Mouse (Mus musculus) embryonic facial prominence, embryonic 14.5 days (tissue): ENCODE data around the gene Zfp30. TPM values are rescaled to one million over a fixed set of nuclear protein-coding genes. Genes with fewer than 3 reads are reported as not detected.
A peak's percentile ranks its signal among the peaks of the same experiment; 100 is the strongest.

Experiments
- ATAC-seq: fragments of 200-750 bp; cut with Nextera tagmentation; 2 replicates; pipeline ENCODE4 v1.8.0; 2017; ENCODE audit warnings: low read depth, moderate number of reproducible peaks, moderate TSS enrichment
- DNase-seq: peaks from one replicate; pipeline ENCODE4 v3.0.0-alpha.2; 2015; ENCODE audit warnings: low spot score
- H3K27ac ChIP-seq: fragments of 300-500 bp; sonication (generic); replicated peaks from 2 replicates; pipeline ENCODE4 v1.5.1; 2014; ENCODE audit warnings: low read depth, mild to moderate bottlenecking, low read length, moderate library complexity
- H3K27me3 ChIP-seq: fragments of 300-500 bp; sonication (generic); replicated peaks from 2 replicates; pipeline ENCODE4 v1.6.1; 2014; ENCODE audit warnings: low read length; ENCODE audit not compliant: control insufficient read depth, insufficient read depth
- H3K36me3 ChIP-seq: fragments of 300-500 bp; sonication (generic); 2 replicates; pipeline ENCODE4 v1.6.1; 2014; ENCODE audit warnings: low read length, mixed read lengths; ENCODE audit not compliant: control insufficient read depth, insufficient read depth
- H3K4me1 ChIP-seq: fragments of 300-500 bp; sonication (generic); 2 replicates; pipeline ENCODE4 v1.6.1; 2014; ENCODE audit warnings: antibody characterized with exemption, low read length; ENCODE audit not compliant: control insufficient read depth, insufficient read depth
- H3K4me2 ChIP-seq: fragments of 300-500 bp; sonication (generic); 2 replicates; pipeline ENCODE4 v1.6.1; 2014; ENCODE audit warnings: low read depth, mild to moderate bottlenecking, low read length, moderate library complexity, mixed read lengths
- H3K4me3 ChIP-seq: fragments of 300-500 bp; sonication (generic); 2 replicates; pipeline ENCODE4 v1.5.1; 2014; ENCODE audit warnings: low read depth, mild to moderate bottlenecking, low read length
- H3K9ac ChIP-seq: fragments of 300-500 bp; sonication (generic); 2 replicates; pipeline ENCODE4 v1.6.1; 2014; ENCODE audit warnings: low read depth, mild to moderate bottlenecking, low read length, moderate library complexity, mixed read lengths
- H3K9me3 ChIP-seq: fragments of 300-500 bp; sonication (generic); 2 replicates; pipeline ENCODE4 v1.6.1; 2016; ENCODE audit warnings: low read length; ENCODE audit not compliant: control insufficient read depth
- WGBS: fragments of 180-500 bp; shearing (Covaris S2); extraction: QIAGEN DNeasy Blood & Tissue Kit; methylation state at CpG from one replicate; pipeline ENCODE4 v1.1.7; 2014; 5-methylcytosine and 5-hydroxymethylcytosine counted together
- polyA plus RNA-seq: library from polyadenylated mRNA; unstranded; fragments of >200 nt; fragmentation: Nextera tagmentation; extraction: Ambion mirVana; gene quantifications from 2 replicates; pipeline ENCODE4 v1.2.1, GENCODE M21; 2014

The Zfp30 gene
- polyA plus RNA-seq, 1 experiment from 2014 or later = 9.4 TPM

DNA sequence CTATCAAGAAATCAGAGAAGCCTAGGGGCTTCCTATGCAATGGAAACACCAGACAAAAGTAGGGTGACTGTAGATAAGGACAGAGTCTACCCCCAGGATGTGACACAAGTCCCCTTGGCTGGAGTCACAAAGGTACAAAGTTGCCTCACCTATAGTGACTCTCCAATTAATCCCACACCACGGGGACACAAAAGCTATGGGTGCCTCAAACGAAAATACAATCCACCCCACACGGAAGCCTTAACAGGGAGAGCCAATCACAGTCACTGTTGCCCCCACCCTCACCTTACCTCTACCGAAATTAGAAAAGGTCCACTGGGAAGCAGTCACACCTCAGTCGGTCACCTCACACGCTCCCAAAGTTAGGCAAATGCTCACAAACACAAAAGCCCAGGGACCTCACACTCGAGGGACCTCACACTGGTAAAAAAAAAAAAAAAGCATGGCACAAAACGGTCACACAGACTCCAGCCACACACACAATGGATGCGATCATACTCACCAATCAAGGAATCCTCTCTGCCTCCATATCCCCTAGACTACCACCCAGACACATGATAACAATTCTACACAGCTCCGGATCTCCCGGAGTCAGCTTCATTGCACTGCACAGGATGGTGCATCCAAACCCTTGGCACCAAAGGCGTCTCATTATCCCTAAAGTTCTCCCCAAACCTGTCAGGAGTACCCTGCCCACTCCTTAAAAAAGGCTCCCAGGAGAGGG is 31.4 kb downstream of the Zfp30 start:
- 0 out of 2 replicates have a peak, but pooled peaks cover 3% of the 10 kb centered on the region for H3K36me3 ChIP-seq
- peak overlapping the region; percentile 76 for H3K9ac ChIP-seq
- no peaks in the 10 kb centered on the region for H3K27me3 ChIP-seq
- H3K4me2 ChIP-seq = peak overlapping the region; percentile 72
- WGBS = 4% methylated on average over 12 of the region's 12 CpGs
- H3K27ac ChIP-seq = peak overlapping the region; percentile 45; the same call in 1 of the 2 replicates
- peaks cover 16% of the 10 kb centered on the region for H3K4me1 ChIP-seq
- DNase-seq (peak; percentile 3), ATAC-seq (0 out of 2 replicates have a peak, but pooled peaks have one; percentile 35)
- no peaks in the 10 kb centered on the region for H3K9me3 ChIP-seq
- H3K4me3 ChIP-seq = peak overlapping the region; percentile 58

DNA sequence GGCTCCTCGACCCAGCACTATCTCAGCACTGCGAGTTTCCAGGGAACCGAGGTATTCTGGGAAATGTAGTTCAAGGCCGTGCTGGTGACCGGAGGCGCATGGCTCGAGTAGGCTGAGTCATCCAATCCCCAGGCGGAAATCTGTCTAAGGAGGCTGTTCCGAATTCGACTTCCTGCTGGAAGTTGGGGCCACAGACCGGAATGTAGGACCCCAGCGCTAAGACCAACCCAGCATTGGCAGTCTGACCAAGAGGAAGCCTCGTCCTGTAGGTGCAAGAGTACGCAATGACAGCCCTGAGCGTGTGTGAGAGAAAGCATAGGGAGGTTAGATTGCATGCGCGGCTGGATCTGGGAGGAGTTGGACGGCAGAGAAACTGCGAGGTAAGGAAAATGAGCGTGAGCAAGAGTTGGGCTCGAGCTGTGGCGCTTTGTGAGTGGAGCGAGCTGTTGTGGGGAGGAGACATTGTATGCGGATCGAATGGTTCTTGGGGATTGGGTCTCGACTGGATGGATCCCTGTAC is 32.2 kb downstream of the Zfp30 start, which contains the start of gene Zfp790:
Zfp790 (plus strand) TSS at position 205 of the 520 bp plus-strand sequence.
- under 1% methylated on average over 26 of the region's 26 CpGs for WGBS
- Histone ChIP-seq H3K4me1 (peaks cover 16% of the 10 kb centered on the region), H3K9me3 (no peaks in the 10 kb centered on the region), H3K9ac (peak within 1 kb of the TSS; percentile 76), H3K27ac (peak within 1 kb of the TSS; percentile 89), H3K36me3 (0 out of 2 replicates have a peak, but pooled peaks cover 3% of the 10 kb centered on the region), H3K4me3 (peak within 1 kb of the TSS; percentile 58), H3K27me3 (no peaks in the 10 kb centered on the region), H3K4me2 (peak within 1 kb of the TSS; percentile 72)
- ATAC-seq = peak; percentile 97
- DNase-seq = peak; percentile 98

GRCm38 (mm10) chr7:29818619-29819254 is 34.9 kb downstream of the Zfp30 start:
- H3K27ac ChIP-seq = 0 out of 2 replicates have a peak overlapping the region, but pooled peaks have one; percentile 31
- peak overlapping the region; percentile 73 for H3K9ac ChIP-seq
- peak overlapping the region; percentile 63 for H3K4me3 ChIP-seq
- H3K9me3 ChIP-seq = no peaks in the 10 kb centered on the region
- peak overlapping the region; percentile 66 for H3K4me2 ChIP-seq
- peaks cover 25% of the 10 kb centered on the region for H3K36me3 ChIP-seq
- H3K4me1 ChIP-seq = peaks cover 16% of the 10 kb centered on the region
- ATAC-seq (peak; percentile 56; the same call in 1 of the 2 replicates), DNase-seq (peak; percentile 95)
- H3K27me3 ChIP-seq = no peaks in the 10 kb centered on the region
- 6% methylated on average over 12 of the region's 12 CpGs for WGBS

DNA sequence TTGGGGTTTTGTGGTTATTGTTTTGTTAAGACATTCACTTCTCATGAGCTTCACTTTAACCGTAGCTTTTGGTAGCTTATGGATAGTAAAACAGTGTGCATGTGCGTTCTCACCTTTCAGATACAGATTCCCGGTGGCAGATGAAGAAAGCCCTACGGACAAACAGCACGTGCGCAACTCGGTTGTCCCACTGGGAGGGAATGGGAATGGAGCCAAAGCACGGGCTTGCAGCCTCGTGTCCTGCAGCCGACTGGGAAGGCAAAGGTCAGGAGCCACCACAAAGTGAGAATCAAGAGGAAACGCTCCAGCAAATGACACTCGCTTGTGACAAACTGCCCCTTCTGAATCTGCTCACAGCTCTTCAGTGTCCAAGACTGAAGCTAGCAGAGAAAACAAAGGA is 44.2 kb downstream of the Zfp30 start:
- ATAC-seq (no peak), DNase-seq (no peak)
- 0 out of 2 replicates have a peak, but pooled peaks cover 5% of the 10 kb centered on the region for H3K9me3 ChIP-seq
- H3K4me1 ChIP-seq = no peaks in the 10 kb centered on the region
- WGBS = 92% methylated on average over 12 of the region's 12 CpGs
- no peak overlapping the region for H3K4me3 ChIP-seq
- H3K9ac ChIP-seq = no peak overlapping the region
- peaks cover 91% of the 10 kb centered on the region for H3K36me3 ChIP-seq
- no peak overlapping the region for H3K4me2 ChIP-seq
- no peaks in the 10 kb centered on the region for H3K27me3 ChIP-seq
- H3K27ac ChIP-seq = no peak overlapping the region

DNA sequence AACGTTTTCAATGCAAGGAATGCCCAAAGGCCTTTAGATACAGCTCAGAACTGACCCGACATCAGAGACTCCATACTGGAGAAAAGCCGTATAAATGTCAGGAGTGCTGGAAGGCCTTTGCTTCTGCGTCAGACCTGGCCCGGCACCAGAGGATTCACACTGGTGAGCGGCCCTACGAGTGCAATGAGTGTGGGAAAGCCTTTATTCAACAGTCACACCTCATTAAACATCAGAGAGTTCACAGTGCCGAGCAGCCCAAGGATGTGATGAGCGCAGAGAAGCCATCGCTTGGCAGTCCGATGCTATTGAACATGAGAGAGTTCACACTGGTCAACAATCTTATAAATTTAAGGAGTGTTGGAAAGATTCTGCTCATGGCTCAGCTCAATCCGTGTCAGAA is 46.0 kb downstream of the Zfp30 start:
- DNase-seq = no peak

GRCm38 (mm10) chr7:29836816-29837215 is 53.0 kb downstream of the Zfp30 start:
- H3K4me3 ChIP-seq = no peak overlapping the region
- WGBS = 87% methylated on average over 1 of the region's 1 CpGs
- DNase-seq (peak; percentile 16), ATAC-seq (no peak)
- peaks cover 19% of the 10 kb centered on the region for H3K36me3 ChIP-seq
- H3K27ac ChIP-seq = no peak overlapping the region
- H3K4me1 ChIP-seq = no peaks in the 10 kb centered on the region
- H3K9me3 ChIP-seq = 0 out of 2 replicates have a peak, but pooled peaks cover 4% of the 10 kb centered on the region
- no peak overlapping the region for H3K4me2 ChIP-seq
- H3K27me3 ChIP-seq = no peaks in the 10 kb centered on the region
- no peak overlapping the region for H3K9ac ChIP-seq

More for the DNA sequence above, 46.0 kb downstream of the Zfp30 start:
- 90% methylated on average over 12 of the region's 12 CpGs for whole genome bisulfite sequencing
- Histone ChIP-seq H3K27ac (no peak overlapping the region), H3K9ac (no peak overlapping the region), H3K27me3 (no peaks in the 10 kb centered on the region), H3K36me3 (peaks cover 85% of the 10 kb centered on the region), H3K4me2 (no peak overlapping the region), H3K4me1 (no peaks in the 10 kb centered on the region), H3K4me3 (no peak overlapping the region), H3K9me3 (0 out of 2 replicates have a peak, but pooled peaks cover 5% of the 10 kb centered on the region)
- no peak for ATAC-seq

GRCm38 (mm10) chr7:29839256-29839655 is 55.5 kb downstream of the Zfp30 start:
- no peak overlapping the region for H3K4me3 ChIP-seq
- no peak overlapping the region for H3K4me2 ChIP-seq
- no peak overlapping the region for H3K9ac ChIP-seq
- ATAC-seq = no peak
- no peak for DNase-seq
- no peak overlapping the region for H3K27ac ChIP-seq
- peaks cover 3% of the 10 kb centered on the region; the same call in 1 of the 2 replicates for H3K36me3 ChIP-seq
- 0 out of 2 replicates have a peak, but pooled peaks cover 4% of the 10 kb centered on the region for H3K9me3 ChIP-seq
- 79% methylated on average over 3 of the region's 3 CpGs for WGBS
- H3K27me3 ChIP-seq = no peaks in the 10 kb centered on the region
- H3K4me1 ChIP-seq = no peaks in the 10 kb centered on the region

GRCm38 (mm10) chr7:29842105-29842504 is 58.3 kb downstream of the Zfp30 start:
- ATAC-seq (no peak), DNase-seq (no peak)
- Histone ChIP-seq H3K9me3 (no peaks in the 10 kb centered on the region), H3K36me3 (peaks cover 27% of the 10 kb centered on the region), H3K27me3 (no peaks in the 10 kb centered on the region), H3K4me1 (no peaks in the 10 kb centered on the region), H3K4me3 (no peak overlapping the region), H3K9ac (no peak overlapping the region), H3K4me2 (no peak overlapping the region), H3K27ac (no peak overlapping the region)
- 78% methylated on average over 1 of the region's 1 CpGs for WGBS
